Mouse (Mus musculus) olfactory bulb, adult 2 months (tissue): ENCODE measurements at regions not wholly inside any gene's neighbourhood (a gene's known extent, or its start where the extent isn't known, plus 50 kb on each side); places are given as distances from the start of the nearest gene placed in this dataset.

Source experiments
- CTCF ChIP-seq: fragments of 200-500 bp; IDR thresholded peaks from 2 replicates; pipeline ENCODE4 v1.5.1; 2012; ENCODE audit warnings: low read depth, mild to moderate bottlenecking, low read length, moderate library complexity; ENCODE audit not compliant: insufficient read depth
- POLR2A ChIP-seq: fragments of 200-500 bp; IDR thresholded peaks from 2 replicates; pipeline ENCODE4 v1.6.1; 2012; ENCODE audit warnings: mild to moderate bottlenecking, low read depth, low read length, moderate library complexity; ENCODE audit not compliant: insufficient read depth

- TF ChIP-seq CTCF = no peak
- TF ChIP-seq POLR2A = no peak
Measured at GRCm38 (mm10) chr8:33079867-33080585, 348.5 kb upstream of the 5930422O12Rik start.
